10 mouse cellular contexts compared by ENCODE assay signal in the genomic region with DNA sequence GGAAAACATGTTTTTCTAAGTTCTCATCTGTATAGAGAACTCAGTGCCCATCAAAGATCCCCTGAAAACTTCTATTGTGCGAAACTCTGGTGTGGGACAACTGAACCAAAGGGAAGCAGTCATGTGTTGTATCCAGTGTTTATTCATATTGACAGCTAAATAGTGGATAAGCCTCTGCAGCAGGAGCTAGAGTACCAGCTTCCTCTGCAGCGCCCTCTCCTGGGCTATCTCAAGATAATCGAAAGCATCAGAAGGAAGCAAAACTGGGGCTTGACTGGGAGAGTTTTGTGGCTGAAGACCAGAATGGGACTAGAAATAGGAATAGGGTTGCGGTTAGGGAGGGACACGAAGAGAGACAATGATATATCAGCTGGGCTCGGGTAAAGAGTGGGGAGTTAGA. TPM values are rescaled to one million over a fixed set of nuclear protein-coding genes. Genes with fewer than 3 reads are reported as not detected.
DNase-seq lines count a peak whose midpoint lies in the region; ATAC-seq and TF ChIP-seq lines count a peak whose summit lies in the region.
"Had no signal": no experiment of that assay in that cellular context is flagged by ENCODE, and none has a peak within 500 bp of the region (broad histone marks: within the 10 kb centered on the region; RNA-seq: fewer than 3 reads in every experiment).

No protein-coding gene starts in this region.

- H3K27ac ChIP-seq in kidney, adult 2 months (ENCODE audit: insufficient read depth, low read depth, low read length): no peak overlapping the region
- H3K27ac ChIP-seq in kidney, embryonic 15.5 days: no peak overlapping the region
- H3K27ac ChIP-seq in stomach, postnatal 0 days (replicated peaks): no peak overlapping the region
- H3K27ac ChIP-seq: forebrain, embryonic 12.5 days had no signal

- H3K9ac ChIP-seq in kidney, embryonic 15.5 days: no peak overlapping the region
- H3K9ac ChIP-seq in stomach, postnatal 0 days (ENCODE audit: low read length): no peak overlapping the region
- H3K9ac ChIP-seq: forebrain, embryonic 12.5 days had no signal

- 38% methylated on average over 6 of the region's 6 CpGs for WGBS in kidney, adult 2 months
- 48% methylated on average over 6 of the region's 6 CpGs for WGBS in kidney, embryonic 15.5 days
- WGBS in stomach, postnatal 0 days: 49% methylated on average over 6 of the region's 6 CpGs

- no peaks in the 10 kb centered on the region for H3K27me3 ChIP-seq in kidney, adult 2 months (replicated peaks; ENCODE audit: control insufficient read depth, insufficient read depth, low read length)
- H3K27me3 ChIP-seq in kidney, embryonic 15.5 days: peaks cover 4% of the 10 kb centered on the region; the same call in 1 of the 2 replicates
- H3K27me3 ChIP-seq in stomach, postnatal 0 days (ENCODE audit: control insufficient read depth, insufficient read depth, low read length): no peaks in the 10 kb centered on the region
- H3K27me3 ChIP-seq: forebrain, embryonic 12.5 days had no signal

- H3K9me3 ChIP-seq in kidney, embryonic 15.5 days (replicated peaks): no peaks in the 10 kb centered on the region
- H3K9me3 ChIP-seq in stomach, postnatal 0 days (ENCODE audit: control insufficient read depth, low read length): no peaks in the 10 kb centered on the region
- H3K9me3 ChIP-seq: forebrain, embryonic 12.5 days had no signal

- peak; percentile 56 for DNase-seq in kidney, adult 2 months
- peak; percentile 64 for DNase-seq in testis, postnatal 10 days (ENCODE audit: low spot score)
- no peak for DNase-seq in testis, postnatal 14 days (ENCODE audit: low spot score)
- peak; percentile 29 for DNase-seq in brain, adult 2 months (ENCODE audit: low read depth, low spot score)
- DNase-seq in stomach, postnatal 0 days (ENCODE audit: low spot score): peak; percentile 50
- DNase-seq in urinary bladder, adult 2 months (ENCODE audit: low spot score): no peak

- peak; percentile 55 for TF ChIP-seq CTCF in kidney, adult 2 months (conservative IDR thresholded peaks at IDR 0.05; ENCODE audit: insufficient read depth, insufficient read length, low read depth, low read length)
- TF ChIP-seq CTCF in stomach, postnatal 0 days (IDR thresholded peaks at IDR 0.05; ENCODE audit: low read depth): peak; percentile 66

- H3K4me3 ChIP-seq in kidney, adult 2 months (ENCODE audit: insufficient read depth, low read depth, low read length): no peak overlapping the region
- H3K4me3 ChIP-seq in kidney, embryonic 15.5 days (replicated peaks): no peak overlapping the region
- H3K4me3 ChIP-seq in stomach, postnatal 0 days (ENCODE audit: low read depth, low read length): no peak overlapping the region
- H3K4me3 ChIP-seq: forebrain, embryonic 12.5 days had no signal

- no peak overlapping the region for H3K4me2 ChIP-seq in kidney, embryonic 15.5 days
- H3K4me2 ChIP-seq in stomach, postnatal 0 days (replicated peaks; ENCODE audit: low read depth): no peak overlapping the region
- H3K4me2 ChIP-seq: forebrain, embryonic 12.5 days had no signal

- no peak for ATAC-seq in kidney, embryonic 15.5 days (replicated peaks; ENCODE audit: low FRiP score)
- no peak for ATAC-seq in stomach, postnatal 0 days (ENCODE audit: low FRiP score, low TSS enrichment)
- no peak for ATAC-seq in frontal cortex, adult (ENCODE audit: low TSS enrichment)

- H3K36me3 ChIP-seq in kidney, adult 2 months (ENCODE audit: control insufficient read depth, insufficient read depth, low read length): no peaks in the 10 kb centered on the region
- H3K36me3 ChIP-seq in kidney, embryonic 15.5 days: no peaks in the 10 kb centered on the region
- no peaks in the 10 kb centered on the region for H3K36me3 ChIP-seq in stomach, postnatal 0 days (ENCODE audit: control insufficient read depth, insufficient read depth, low read length)
- H3K36me3 ChIP-seq: forebrain, embryonic 12.5 days had no signal

- peaks cover 5% of the 10 kb centered on the region; the same call in 1 of the 2 replicates for H3K4me1 ChIP-seq in kidney, adult 2 months (ENCODE audit: control insufficient read depth, insufficient read depth, low read length)
- H3K4me1 ChIP-seq in kidney, embryonic 15.5 days: no peaks in the 10 kb centered on the region
- no peaks in the 10 kb centered on the region for H3K4me1 ChIP-seq in stomach, postnatal 0 days (replicated peaks; ENCODE audit: control insufficient read depth, insufficient read depth)
- H3K4me1 ChIP-seq: forebrain, embryonic 12.5 days had no signal

- no peak for TF ChIP-seq EP300 in stomach, postnatal 0 days (optimal IDR thresholded peaks at IDR 0.05)

- TF ChIP-seq POLR2A in kidney, adult 2 months (IDR thresholded peaks at IDR 0.05; ENCODE audit: low read depth, low read length): no peak

RNA-seq across cellular contexts. Expression of a gene that starts 18.9 kb away (rescaled TPM):
- polyA plus RNA-seq in kidney, adult 2 months (2012; rRNA removed): not detected in 2 replicates
- not detected in 2 replicates for polyA plus RNA-seq in kidney, embryonic 15.5 days (2015; fragmentation: Nextera tagmentation; extraction: Ambion mirVana)
- polyA plus RNA-seq in stomach, postnatal 0 days (2015; fragmentation: Nextera tagmentation; extraction: Ambion mirVana): not detected in 2 replicates
- not detected in 2 replicates for polyA plus RNA-seq in urinary bladder, adult 2 months (2012; rRNA removed)
- polyA plus RNA-seq: lung, embryonic 16.5 days had no signal

RNA-seq across cellular contexts. Expression of a gene that starts 49.7 kb away (rescaled TPM):
- 10.4 and 11.2 TPM in 2 replicates for polyA plus RNA-seq in kidney, adult 2 months (2012; rRNA removed)
- 77.0 and 80.1 TPM in 2 replicates for polyA plus RNA-seq in kidney, embryonic 15.5 days (2015; fragmentation: Nextera tagmentation; extraction: Ambion mirVana)
- polyA plus RNA-seq in stomach, postnatal 0 days (2015; fragmentation: Nextera tagmentation; extraction: Ambion mirVana): 34.2 and 34.4 TPM in 2 replicates
- polyA plus RNA-seq in urinary bladder, adult 2 months (2012; rRNA removed): 29.7 and 31.3 TPM in 2 replicates

Comparison
In these comparisons a context has a peak if more than half of its experiments do, and no peak if none do; other contexts are left out.
1. DNase-seq: peak in kidney, adult 2 months (single experiment), testis, postnatal 10 days (single experiment), brain, adult 2 months (single experiment) and stomach, postnatal 0 days (single experiment); none in testis, postnatal 14 days (single experiment) and urinary bladder, adult 2 months (single experiment).